Mouse (Mus musculus): ENCODE data around the gene Dgkz. TPM values are rescaled to one million over a fixed set of nuclear protein-coding genes. Genes with fewer than 3 reads are reported as not detected.

Dgkz gene
- polyA plus RNA-seq, 1 experiment, result 47.1 TPM

- H3ac ChIP-seq (ENCODE audit: control insufficient read depth, insufficient read length, low read depth), result no peak overlapping the region
- no peaks in the 10 kb centered on the region for H3K27me3 ChIP-seq (ENCODE audit: control insufficient read depth, insufficient read depth, insufficient read length)
- H3K79me3 ChIP-seq (ENCODE audit: low read depth), result no peaks in the 10 kb centered on the region
- TF ChIP-seq CEBPB (IDR thresholded peaks at IDR 0.05; ENCODE audit: low read depth) (peak; percentile 16), USF1 (IDR thresholded peaks at IDR 0.05; ENCODE audit: low read depth) (no peak)
- H3K36me3 ChIP-seq (ENCODE audit: control insufficient read depth, insufficient read depth), result peaks cover 23% of the 10 kb centered on the region
- no peaks in the 10 kb centered on the region for H3K79me2 ChIP-seq (ENCODE audit: control insufficient read depth, insufficient read depth)
- no peak overlapping the region for H3K4me3 ChIP-seq (ENCODE audit: insufficient read depth, poor library complexity, severe bottlenecking)
Measured at GRCm38 (mm10) chr2:91895401-91895800, 80.3 kb downstream of the Dgkz start.

- TF ChIP-seq USF1 (IDR thresholded peaks at IDR 0.05; ENCODE audit: low read depth), result no peak
- TF ChIP-seq CTCF (IDR thresholded peaks at IDR 0.05; ENCODE audit: control insufficient read depth, insufficient read depth, insufficient read length), result no peak
- TF ChIP-seq FOSL1 (IDR thresholded peaks at IDR 0.05; ENCODE audit: insufficient read depth, low read length, poor library complexity, severe bottlenecking), result no peak
- TF ChIP-seq MAX (IDR thresholded peaks at IDR 0.05), result no peak
- TF ChIP-seq MYOG (IDR thresholded peaks at IDR 0.05; ENCODE audit: control insufficient read depth, extremely low read depth, insufficient read length), result no peak
- TF ChIP-seq MYOD1 (IDR thresholded peaks at IDR 0.05; ENCODE audit: control insufficient read depth, insufficient read length, low read depth), result no peak
- TF ChIP-seq CEBPB (IDR thresholded peaks at IDR 0.05; ENCODE audit: low read depth), result no peak
- H3K79me3 ChIP-seq (ENCODE audit: low read depth), result no peaks in the 10 kb centered on the region
- H3K36me3 ChIP-seq (ENCODE audit: control insufficient read depth, insufficient read depth), result peaks cover 27% of the 10 kb centered on the region
- no peaks in the 10 kb centered on the region for H3K27me3 ChIP-seq (ENCODE audit: control insufficient read depth, insufficient read depth, insufficient read length)
- no peaks in the 10 kb centered on the region for H3K79me2 ChIP-seq (ENCODE audit: control insufficient read depth, insufficient read depth)
- H3ac ChIP-seq (ENCODE audit: control insufficient read depth, insufficient read length, low read depth), result no peak overlapping the region
- H3K4me3 ChIP-seq (ENCODE audit: insufficient read depth, poor library complexity, severe bottlenecking), result no peak overlapping the region
Measured at GRCm38 (mm10) chr2:91894716-91895115, 80.9 kb downstream of the Dgkz start.

- no peaks in the 10 kb centered on the region for H3K79me3 ChIP-seq (ENCODE audit: low read depth)
- H3K79me2 ChIP-seq (ENCODE audit: control insufficient read depth, insufficient read depth), result no peaks in the 10 kb centered on the region
- no peak overlapping the region for H3ac ChIP-seq (ENCODE audit: control insufficient read depth, insufficient read length, low read depth)
- no peaks in the 10 kb centered on the region for H3K27me3 ChIP-seq (ENCODE audit: control insufficient read depth, insufficient read depth, insufficient read length)
- no peak overlapping the region for H3K4me3 ChIP-seq (ENCODE audit: insufficient read depth, poor library complexity, severe bottlenecking)
- TF ChIP-seq MYOD1 (IDR thresholded peaks at IDR 0.05; ENCODE audit: control insufficient read depth, insufficient read length, low read depth), result no peak
- no peak for TF ChIP-seq CEBPB (IDR thresholded peaks at IDR 0.05; ENCODE audit: low read depth)
- TF ChIP-seq CTCF (IDR thresholded peaks at IDR 0.05; ENCODE audit: control insufficient read depth, insufficient read depth, insufficient read length), result no peak
- TF ChIP-seq USF1 (IDR thresholded peaks at IDR 0.05; ENCODE audit: low read depth), result no peak
- no peak for TF ChIP-seq MYOG (IDR thresholded peaks at IDR 0.05; ENCODE audit: control insufficient read depth, extremely low read depth, insufficient read length)
- no peak for TF ChIP-seq MAX (IDR thresholded peaks at IDR 0.05)
- TF ChIP-seq FOSL1 (IDR thresholded peaks at IDR 0.05; ENCODE audit: insufficient read depth, low read length, poor library complexity, severe bottlenecking), result no peak
- H3K36me3 ChIP-seq (ENCODE audit: control insufficient read depth, insufficient read depth), result peaks cover 34% of the 10 kb centered on the region
Measured at GRCm38 (mm10) chr2:91884616-91885015, 91.0 kb downstream of the Dgkz start.

- Histone ChIP-seq H3K27me3 (ENCODE audit: control insufficient read depth, insufficient read depth, insufficient read length) (no peaks in the 10 kb centered on the region), H3ac (ENCODE audit: control insufficient read depth, insufficient read length, low read depth) (no peak overlapping the region), H3K36me3 (ENCODE audit: control insufficient read depth, insufficient read depth) (peaks cover 32% of the 10 kb centered on the region), H3K4me3 (ENCODE audit: insufficient read depth, poor library complexity, severe bottlenecking) (no peak overlapping the region), H3K79me2 (ENCODE audit: control insufficient read depth, insufficient read depth) (no peaks in the 10 kb centered on the region), H3K79me3 (ENCODE audit: low read depth) (no peaks in the 10 kb centered on the region)
- TF ChIP-seq USF1 (IDR thresholded peaks at IDR 0.05; ENCODE audit: low read depth) (no peak), CEBPB (IDR thresholded peaks at IDR 0.05; ENCODE audit: low read depth) (no peak), FOSL1 (IDR thresholded peaks at IDR 0.05; ENCODE audit: insufficient read depth, low read length, poor library complexity, severe bottlenecking) (no peak), MAX (IDR thresholded peaks at IDR 0.05) (no peak), MYOD1 (IDR thresholded peaks at IDR 0.05; ENCODE audit: control insufficient read depth, insufficient read length, low read depth) (no peak), CTCF (IDR thresholded peaks at IDR 0.05; ENCODE audit: control insufficient read depth, insufficient read depth, insufficient read length) (no peak), MYOG (IDR thresholded peaks at IDR 0.05; ENCODE audit: control insufficient read depth, extremely low read depth, insufficient read length) (no peak)
Measured at GRCm38 (mm10) chr2:91883961-91884360, 91.7 kb downstream of the Dgkz start.

Small RNA genes lying within 50 kb of the gene (microRNA-seq; reads per million reads assigned to microRNA genes)
- not detected for gene Mir6999 (ENCODE audit: borderline microRNAs expressed)

Other genes with a start within 250 kb of the Dgkz start
- 14.3 TPM for gene Ambra1, start 245.7 kb downstream of the Dgkz start, polyA plus RNA-seq (2012; fragmentation: generic; extraction: Trizol)
- gene Chrm4, start 48.6 kb downstream of the Dgkz start, polyA plus RNA-seq (2012; fragmentation: generic; extraction: Trizol), result 0.55 TPM
- gene Mdk, start 43.6 kb downstream of the Dgkz start, polyA plus RNA-seq (2012; fragmentation: generic; extraction: Trizol), result 0.33 TPM
- 0.43 TPM for gene Gm9821, start 30.2 kb downstream of the Dgkz start, polyA plus RNA-seq (2012; fragmentation: generic; extraction: Trizol)
- 87.1 TPM for gene Creb3l1, start 48.6 kb upstream of the Dgkz start, polyA plus RNA-seq (2012; fragmentation: generic; extraction: Trizol)
- 8.5 TPM for gene Phf21a, start 117.3 kb upstream of the Dgkz start, polyA plus RNA-seq (2012; fragmentation: generic; extraction: Trizol)

Measured in C2C12 (cell line).